ENCODE assay signal across 8 mouse cellular contexts in genomic region chr3:101070796-101071235, GRCm38 (mm10). TPM values are rescaled to one million over a fixed set of nuclear protein-coding genes. Genes with fewer than 3 reads are reported as not detected.
DNase-seq lines count a peak whose midpoint lies in the region; ATAC-seq lines count a peak whose summit lies in the region.

No protein-coding gene starts in this region.

- H3K4me1 ChIP-seq in heart, embryonic 11.5 days (ENCODE audit: control insufficient read depth, insufficient read depth, low read length): peaks cover 55% of the 10 kb centered on the region
- H3K4me1 ChIP-seq in limb, embryonic 12.5 days (replicated peaks): peaks cover 36% of the 10 kb centered on the region
- peaks cover 24% of the 10 kb centered on the region for H3K4me1 ChIP-seq in stomach, embryonic 16.5 days (ENCODE audit: control insufficient read depth, insufficient read depth, low read length)
- no peaks in the 10 kb centered on the region for H3K4me1 ChIP-seq in liver, embryonic 11.5 days (replicated peaks; ENCODE audit: control insufficient read depth, insufficient read depth, low read length)

- 13% methylated on average over 6 of the region's 6 CpGs for WGBS in heart, embryonic 11.5 days (ENCODE audit: insufficient replicate concordance)
- 59% methylated on average over 6 of the region's 6 CpGs for WGBS in limb, embryonic 12.5 days
- 44% methylated on average over 6 of the region's 6 CpGs for WGBS in stomach, embryonic 16.5 days
- 65% methylated on average over 6 of the region's 6 CpGs for WGBS in liver, embryonic 11.5 days

- peak; percentile 83 for ATAC-seq in heart, embryonic 11.5 days (replicated peaks; ENCODE audit: insufficient number of reproducible peaks, low FRiP score, low TSS enrichment)
- ATAC-seq in limb, embryonic 12.5 days (ENCODE audit: insufficient number of reproducible peaks, insufficient read depth, low FRiP score, low TSS enrichment, low read depth): 0 out of 2 replicates have a peak, but pooled peaks have one; percentile 29
- ATAC-seq in stomach, embryonic 16.5 days (ENCODE audit: insufficient read depth, low FRiP score): peak; percentile 59; the same call in 1 of the 2 replicates
- ATAC-seq in liver, embryonic 11.5 days (replicated peaks; ENCODE audit: low FRiP score): no peak

- peak; percentile 30 for DNase-seq in gastrocnemius, postnatal 25 days
- DNase-seq in gastrocnemius, postnatal 4 days (ENCODE audit: low spot score in 2 of 2): no peak
- DNase-seq in urinary bladder, postnatal 25 days (ENCODE audit: low spot score): no peak
- no peak for DNase-seq in liver, embryonic 11.5 days (ENCODE audit: low spot score)
- no peak for DNase-seq in urinary bladder, postnatal 10 days (ENCODE audit: low spot score)

- H3K27me3 ChIP-seq in heart, embryonic 11.5 days (ENCODE audit: control insufficient read depth, insufficient read depth, low read length): no peaks in the 10 kb centered on the region
- no peaks in the 10 kb centered on the region for H3K27me3 ChIP-seq in limb, embryonic 12.5 days
- H3K27me3 ChIP-seq in stomach, embryonic 16.5 days (ENCODE audit: control insufficient read depth, insufficient read depth, low read length): no peaks in the 10 kb centered on the region
- no peaks in the 10 kb centered on the region for H3K27me3 ChIP-seq in liver, embryonic 11.5 days (replicated peaks; ENCODE audit: control insufficient read depth, insufficient read depth, low read length)

- H3K9ac ChIP-seq in heart, embryonic 11.5 days (ENCODE audit: low read depth, low read length): no peak overlapping the region
- no peak overlapping the region for H3K9ac ChIP-seq in limb, embryonic 12.5 days (replicated peaks)
- H3K9ac ChIP-seq in stomach, embryonic 16.5 days (ENCODE audit: low read length): 0 out of 2 replicates have a peak overlapping the region, but pooled peaks have one; percentile 11
- no peak overlapping the region for H3K9ac ChIP-seq in liver, embryonic 11.5 days (ENCODE audit: low read depth, low read length)

- no peaks in the 10 kb centered on the region for H3K9me3 ChIP-seq in heart, embryonic 11.5 days (replicated peaks; ENCODE audit: control insufficient read depth, low read length)
- no peaks in the 10 kb centered on the region for H3K9me3 ChIP-seq in limb, embryonic 12.5 days
- H3K9me3 ChIP-seq in stomach, embryonic 16.5 days (replicated peaks; ENCODE audit: control insufficient read depth, low read length): no peaks in the 10 kb centered on the region
- H3K9me3 ChIP-seq in liver, embryonic 11.5 days (ENCODE audit: control insufficient read depth, low read length): no peaks in the 10 kb centered on the region

- peak overlapping the region; percentile 34 for H3K4me2 ChIP-seq in heart, embryonic 11.5 days
- no peak overlapping the region for H3K4me2 ChIP-seq in limb, embryonic 12.5 days
- no peak overlapping the region for H3K4me2 ChIP-seq in stomach, embryonic 16.5 days (ENCODE audit: low read depth, low read length)
- H3K4me2 ChIP-seq in liver, embryonic 11.5 days: no peak overlapping the region

- no peak overlapping the region for H3K4me3 ChIP-seq in heart, embryonic 11.5 days (ENCODE audit: low read depth, low read length)
- H3K4me3 ChIP-seq in limb, embryonic 12.5 days (replicated peaks): no peak overlapping the region
- H3K4me3 ChIP-seq in stomach, embryonic 16.5 days (replicated peaks; ENCODE audit: low read length): no peak overlapping the region
- no peak overlapping the region for H3K4me3 ChIP-seq in liver, embryonic 11.5 days (ENCODE audit: low read depth, low read length)

- no peaks in the 10 kb centered on the region for H3K36me3 ChIP-seq in heart, embryonic 11.5 days (ENCODE audit: control insufficient read depth, insufficient read depth, low read length)
- peaks cover 46% of the 10 kb centered on the region for H3K36me3 ChIP-seq in limb, embryonic 12.5 days
- no peaks in the 10 kb centered on the region for H3K36me3 ChIP-seq in stomach, embryonic 16.5 days (ENCODE audit: control insufficient read depth, insufficient read depth, low read length)
- H3K36me3 ChIP-seq in liver, embryonic 11.5 days (ENCODE audit: control insufficient read depth, insufficient read depth, low read length): no peaks in the 10 kb centered on the region

- H3K27ac ChIP-seq in heart, embryonic 11.5 days (ENCODE audit: low read depth, low read length): peak overlapping the region; percentile 32
- H3K27ac ChIP-seq in limb, embryonic 12.5 days: peak overlapping the region; percentile 41; the same call in 1 of the 2 replicates
- peak overlapping the region; percentile 83 for H3K27ac ChIP-seq in stomach, embryonic 16.5 days (ENCODE audit: low read length)
- H3K27ac ChIP-seq in liver, embryonic 11.5 days (ENCODE audit: low read depth, low read length): no peak overlapping the region

RNA-seq across cellular contexts. Expression of gene Ptgfrn, which starts 39.3 kb away (rescaled TPM):
- 10 to 100 TPM; 14.9 to 17.0 TPM for total RNA-seq in gastrocnemius, postnatal 25 days (2021)
- 10 to 100 TPM; 87.5 to 90.5 TPM for total RNA-seq in gastrocnemius, postnatal 4 days (2021)
- polyA plus RNA-seq in heart, embryonic 11.5 days (2014; fragmentation: Nextera tagmentation; extraction: Ambion mirVana): 7.4 and 8.3 TPM in 2 replicates
- 5.9 and 6.1 TPM in 2 replicates for polyA plus RNA-seq in limb, embryonic 12.5 days (2016; fragmentation: Nextera tagmentation; extraction: Ambion mirVana)
- 4.6 and 4.9 TPM in 2 replicates for polyA plus RNA-seq in stomach, embryonic 16.5 days (2015; fragmentation: Nextera tagmentation; extraction: Ambion mirVana)
- polyA plus RNA-seq in liver, embryonic 11.5 days (2014; fragmentation: Nextera tagmentation; extraction: Ambion mirVana): 1.6 and 2.4 TPM in 2 replicates

RNA-seq across cellular contexts. Expression of gene Cd101, which starts 41.5 kb away (rescaled TPM):
- under 1 TPM; 0.13 to 0.20 TPM for total RNA-seq in gastrocnemius, postnatal 25 days (2021)
- under 1 TPM; 0.57 to 0.91 TPM for total RNA-seq in gastrocnemius, postnatal 4 days (2021)
- 0.26 and 0.45 TPM in 2 replicates for polyA plus RNA-seq in heart, embryonic 11.5 days (2014; fragmentation: Nextera tagmentation; extraction: Ambion mirVana)
- polyA plus RNA-seq in limb, embryonic 12.5 days (2016; fragmentation: Nextera tagmentation; extraction: Ambion mirVana): 0.08 TPM in 1 of 2 replicates, not detected in the other
- polyA plus RNA-seq in stomach, embryonic 16.5 days (2015; fragmentation: Nextera tagmentation; extraction: Ambion mirVana): 0.09 and 0.17 TPM in 2 replicates
- polyA plus RNA-seq in liver, embryonic 11.5 days (2014; fragmentation: Nextera tagmentation; extraction: Ambion mirVana): not detected in 2 replicates
